In the genomic region with DNA sequence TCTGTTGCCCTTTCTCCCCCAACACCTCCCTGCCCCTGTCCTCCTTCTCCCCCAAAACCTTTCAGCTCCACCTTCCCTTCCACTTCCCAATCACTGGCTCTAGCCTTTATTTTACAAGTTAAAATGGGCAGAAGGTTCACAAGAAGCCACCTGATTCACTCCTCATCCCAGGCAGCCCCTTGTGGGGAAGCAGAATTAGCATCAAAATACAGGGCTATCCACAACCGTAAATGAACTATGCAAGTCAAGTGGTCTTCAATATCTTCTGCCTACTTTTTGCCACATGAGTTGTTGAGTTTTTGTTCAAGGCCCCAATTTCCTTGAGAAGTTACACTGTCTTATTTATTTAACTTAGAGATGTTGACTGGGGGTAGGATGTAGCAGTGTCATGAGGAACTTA, we compare ENCODE assay signal across 16 mouse cellular contexts.
"Had no signal": no experiment of that assay in that cellular context is flagged by ENCODE, and none has a peak within 500 bp of the region (broad histone marks: within the 10 kb centered on the region; RNA-seq: fewer than 3 reads in every experiment).

No protein-coding gene starts in this region.

- H3K4me3 ChIP-seq: neural tube, embryonic 13.5 days; neural tube, embryonic 15.5 days; stomach, embryonic 15.5 days had no signal

- H3K4me2 ChIP-seq: neural tube, embryonic 13.5 days; neural tube, embryonic 15.5 days; stomach, embryonic 15.5 days had no signal

- DNase-seq: retina, postnatal 1 day; right cerebral cortex, adult 18-20 months; right cerebral cortex, postnatal 14 days; right cerebral cortex, postnatal 25 days; right cerebral cortex, postnatal 4 days; spleen, adult 18-20 months; thymus, adult 18-20 months; thymus, adult 2 months; thymus, postnatal 14 days; thymus, postnatal 25 days; thymus, postnatal 36 days; thymus, postnatal 4 days had no signal

- H3K27ac ChIP-seq: neural tube, embryonic 13.5 days; neural tube, embryonic 15.5 days; stomach, embryonic 15.5 days; stomach, postnatal 0 days had no signal

- H3K27me3 ChIP-seq: neural tube, embryonic 13.5 days; neural tube, embryonic 15.5 days; stomach, embryonic 15.5 days had no signal

- H3K36me3 ChIP-seq: neural tube, embryonic 13.5 days; neural tube, embryonic 15.5 days; stomach, embryonic 15.5 days had no signal

- H3K9me3 ChIP-seq: neural tube, embryonic 13.5 days; neural tube, embryonic 15.5 days; stomach, embryonic 15.5 days had no signal

- H3K9ac ChIP-seq: neural tube, embryonic 13.5 days; neural tube, embryonic 15.5 days; stomach, embryonic 15.5 days had no signal

- H3K4me1 ChIP-seq: neural tube, embryonic 13.5 days; neural tube, embryonic 15.5 days; stomach, embryonic 15.5 days had no signal
